Mouse (Mus musculus) heart, postnatal 0 days (tissue): ENCODE measurements around the gene Tceal7.

ENCODE experiments used
- CTCF ChIP-seq: IDR thresholded peaks from 2 replicates; pipeline ENCODE4 v1.5.1; 2016; ENCODE audit warnings: antibody characterized with exemption, control low read depth, low read depth
- EP300 ChIP-seq: IDR thresholded peaks from 2 replicates; pipeline ENCODE4 v1.6.1; 2016; ENCODE audit warnings: antibody characterized with exemption, low read depth

DNA sequence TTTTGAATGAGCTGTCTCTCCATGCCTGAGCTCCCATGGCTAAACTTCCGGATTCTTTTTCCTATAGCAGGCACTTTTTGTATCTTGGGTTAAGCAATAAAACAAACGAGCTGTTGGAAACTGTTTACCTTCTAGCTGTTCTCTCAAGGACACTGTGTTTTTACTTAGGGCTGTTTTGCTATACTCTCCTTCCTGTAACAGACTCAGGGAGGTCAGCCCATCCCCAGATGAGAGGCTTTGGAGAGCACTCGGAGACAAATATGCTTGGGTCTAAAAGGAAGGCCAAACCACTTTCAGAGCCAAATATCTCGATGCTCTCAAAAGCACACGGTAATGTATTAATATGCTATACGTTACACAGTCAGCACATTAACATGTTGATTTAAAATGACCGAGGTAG is 35.1 kb downstream of the Tceal7 start:
- TF ChIP-seq CTCF: no peak
- no peak for TF ChIP-seq EP300
